Mouse (Mus musculus) thymus, postnatal 14 days (tissue): ENCODE data around the gene Synj2.
"Not testable (repeated sequence)": the region's sequence is repeated elsewhere in the genome, so short reads cannot be mapped to it uniquely, and the experiment has no call there.

Source experiments
- DNase-seq: peaks from one replicate; pipeline ENCODE4 v3.0.0; 2021

The Synj2 gene

DNA sequence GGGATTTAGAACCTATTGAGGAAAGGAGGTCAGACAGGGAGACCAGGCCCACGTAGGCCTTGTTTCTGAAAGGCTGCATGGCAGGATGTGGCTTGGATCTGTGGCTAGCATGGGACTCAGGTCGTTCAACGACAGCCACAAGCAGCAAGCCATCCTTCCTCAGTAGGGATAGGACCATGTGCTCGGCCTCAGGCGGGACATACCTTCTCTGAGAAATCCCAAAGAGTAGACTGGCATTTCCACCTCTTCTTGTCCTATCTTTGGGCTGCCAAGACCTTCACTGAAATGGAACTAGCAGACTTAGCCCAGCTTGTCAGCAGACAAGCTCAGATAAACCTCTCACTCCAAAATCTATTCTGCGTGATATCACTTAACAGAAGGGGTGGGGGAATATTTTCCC is 62.6 kb downstream of the Synj2 start:
- DNase-seq, result no peak

DNA sequence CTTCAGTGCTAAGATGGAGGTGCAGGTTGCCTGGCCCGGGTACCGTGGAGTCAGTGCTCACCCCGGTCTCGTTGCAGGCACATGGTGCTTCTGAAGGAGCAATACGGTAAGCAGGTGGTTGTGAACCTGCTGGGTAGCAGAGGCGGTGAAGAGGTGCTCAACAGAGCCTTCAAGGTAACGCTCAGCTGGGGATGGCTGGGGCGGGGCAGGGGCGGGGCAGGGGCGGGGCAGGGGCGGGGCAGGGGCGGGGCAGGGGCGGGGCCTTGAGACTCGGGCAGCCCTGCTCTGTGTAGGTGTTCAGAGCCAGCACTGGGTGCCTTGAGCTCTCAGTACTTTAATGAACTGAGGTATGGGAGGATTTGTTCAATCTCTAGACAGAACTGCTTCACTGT is 64.2 kb downstream of the Synj2 start:
- DNase-seq, result peak; percentile 26

DNA sequence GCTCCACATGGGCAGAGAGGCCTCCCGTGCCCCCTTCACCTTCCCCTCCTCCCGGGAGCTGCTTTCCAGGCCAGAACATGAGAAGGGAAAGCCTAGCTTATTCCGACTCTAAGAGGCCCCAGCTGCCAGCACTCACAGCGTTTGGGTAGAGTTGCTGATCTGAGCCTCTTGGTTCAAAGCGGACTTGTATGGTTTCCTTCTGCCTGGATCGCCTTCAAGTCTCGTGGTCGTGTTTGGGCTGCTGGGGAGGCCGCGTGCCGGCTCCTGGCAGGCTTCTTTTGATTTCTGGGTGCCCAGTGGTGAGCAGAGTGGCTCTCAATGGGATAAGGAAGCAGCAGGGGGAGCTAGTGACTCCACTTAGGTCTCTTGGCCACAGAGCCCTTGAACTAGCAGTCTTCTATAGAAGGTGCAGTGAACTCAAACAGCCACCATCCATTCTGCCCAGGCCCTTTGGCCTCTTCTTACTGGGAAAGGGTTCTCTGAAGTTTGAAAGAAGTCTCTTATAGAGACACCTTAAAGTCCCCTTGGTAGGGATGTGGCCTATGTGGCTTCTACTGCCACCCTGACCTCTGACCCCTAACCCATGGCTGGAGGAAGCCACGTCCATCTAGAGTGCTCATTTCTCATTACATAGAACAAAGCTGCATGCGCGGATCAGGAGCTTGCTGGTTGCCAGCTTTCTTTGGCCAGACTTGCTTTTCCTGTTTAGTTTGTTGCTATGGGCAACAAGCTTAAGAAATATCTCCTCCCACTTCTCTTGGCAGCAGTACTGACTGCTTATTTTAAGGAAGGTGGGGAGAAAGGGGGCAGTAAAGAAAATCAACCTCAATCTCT is 64.8 kb downstream of the Synj2 start:
- peak; percentile 56 for DNase-seq

DNA sequence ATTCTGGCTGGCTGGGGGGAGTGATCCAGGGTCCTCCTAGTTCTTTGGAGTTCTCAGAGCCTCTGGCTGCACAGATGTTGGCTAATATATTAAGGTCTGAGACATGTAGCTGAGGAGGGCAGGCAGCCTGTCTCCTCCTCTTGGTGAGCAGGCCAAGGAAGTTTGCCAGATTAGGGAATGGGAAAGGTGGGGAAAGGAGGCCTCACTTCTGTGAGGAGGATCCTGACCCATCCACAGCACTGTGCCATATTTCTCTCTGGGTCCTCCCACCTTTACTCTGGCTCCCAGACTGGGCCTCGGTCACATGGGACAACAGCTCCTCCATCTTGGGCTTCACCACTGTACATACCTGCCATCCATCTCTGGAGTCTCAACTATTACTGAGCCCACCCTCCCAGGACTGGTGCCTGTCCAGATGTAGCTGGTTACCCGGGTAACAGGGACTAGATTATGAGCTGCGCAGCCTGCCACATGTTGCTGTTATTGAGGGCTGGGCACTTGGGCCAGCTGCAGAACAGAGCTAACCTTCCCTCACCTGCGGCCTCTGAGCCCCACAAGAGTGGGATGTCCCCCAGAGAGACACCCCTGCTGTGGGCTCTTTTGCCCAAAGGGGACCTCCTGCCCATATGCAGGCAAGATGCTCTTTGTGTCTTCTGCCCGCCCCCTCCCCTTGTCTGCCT is 66.2 kb downstream of the Synj2 start:
- no peak for DNase-seq

DNA sequence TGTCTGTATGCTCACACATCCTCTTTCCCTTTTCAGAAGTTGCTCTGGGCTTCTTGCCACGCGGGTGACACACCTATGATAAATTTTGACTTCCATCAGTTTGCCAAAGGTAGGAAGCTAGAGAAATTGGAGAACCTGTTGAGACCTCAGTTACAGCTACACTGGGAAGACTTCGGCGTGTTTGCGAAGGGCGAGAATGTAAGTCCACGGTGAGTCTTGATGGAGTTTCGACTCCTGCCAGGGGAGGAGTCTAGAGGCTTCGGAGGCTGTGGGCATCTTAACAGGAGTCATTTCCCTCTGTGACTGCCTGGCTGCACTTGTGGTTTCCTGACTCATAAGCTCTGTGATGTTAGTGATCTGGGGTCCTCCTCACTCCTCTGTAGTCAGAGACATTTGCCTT is 66.8 kb downstream of the Synj2 start:
- no peak for DNase-seq

DNA sequence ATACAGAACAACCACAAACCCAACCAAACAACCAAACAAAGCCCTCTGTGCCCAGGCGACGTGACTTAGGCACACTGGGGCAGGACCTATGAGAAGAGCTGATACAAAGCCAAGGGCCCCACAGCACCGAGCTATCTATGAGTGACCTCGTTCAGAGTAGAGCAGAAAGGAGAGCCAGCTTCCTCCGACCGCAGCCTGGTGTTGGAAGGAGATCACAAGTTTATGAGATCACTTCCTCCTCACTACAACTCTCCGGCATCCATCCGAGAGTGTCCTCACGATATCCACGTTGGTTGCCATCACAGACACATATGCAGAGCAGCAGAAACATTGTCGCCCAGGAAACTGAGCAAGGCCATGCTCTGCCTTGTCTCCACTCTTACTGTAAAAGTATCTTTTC is 67.5 kb downstream of the Synj2 start:
- no peak for DNase-seq

DNA sequence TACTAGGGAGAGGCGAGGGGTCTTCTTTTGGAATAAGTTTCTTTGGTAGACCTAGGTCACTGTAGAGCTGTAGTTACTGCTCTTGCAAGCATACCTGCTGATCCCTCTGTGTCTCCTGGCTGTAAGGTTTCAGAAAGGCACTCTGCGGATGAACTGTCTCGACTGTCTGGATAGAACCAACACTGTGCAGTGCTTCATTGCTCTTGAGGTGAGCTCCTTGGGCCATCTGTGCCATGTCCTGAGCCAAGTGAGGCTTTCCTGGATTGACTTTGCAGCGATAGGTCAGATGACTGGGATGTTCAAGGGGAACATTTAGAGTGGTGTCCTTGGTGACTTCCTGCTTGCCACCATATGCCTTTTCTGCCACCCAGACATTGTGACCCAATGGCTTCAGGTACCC is 68.5 kb downstream of the Synj2 start:
- no peak for DNase-seq

DNA sequence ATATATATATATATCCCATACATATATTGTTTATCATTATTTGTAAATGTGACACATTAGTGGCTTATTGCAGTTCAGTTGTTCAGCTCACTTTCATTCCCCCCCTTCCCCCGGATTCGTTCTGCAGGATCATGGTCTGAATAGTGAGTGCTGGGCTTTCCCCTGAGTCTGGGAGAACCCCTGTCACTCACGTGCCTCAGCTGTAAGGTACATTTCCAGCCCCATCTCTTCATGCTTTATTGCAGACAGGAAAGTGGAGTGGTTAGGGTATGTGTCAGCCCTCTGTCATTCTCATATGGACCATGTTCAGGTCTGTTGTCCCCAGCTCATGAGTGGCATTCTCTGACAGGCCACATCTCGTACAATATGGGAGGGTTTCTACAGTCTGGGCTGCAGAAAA is 72.0 kb downstream of the Synj2 start:
- DNase-seq, result no peak

DNA sequence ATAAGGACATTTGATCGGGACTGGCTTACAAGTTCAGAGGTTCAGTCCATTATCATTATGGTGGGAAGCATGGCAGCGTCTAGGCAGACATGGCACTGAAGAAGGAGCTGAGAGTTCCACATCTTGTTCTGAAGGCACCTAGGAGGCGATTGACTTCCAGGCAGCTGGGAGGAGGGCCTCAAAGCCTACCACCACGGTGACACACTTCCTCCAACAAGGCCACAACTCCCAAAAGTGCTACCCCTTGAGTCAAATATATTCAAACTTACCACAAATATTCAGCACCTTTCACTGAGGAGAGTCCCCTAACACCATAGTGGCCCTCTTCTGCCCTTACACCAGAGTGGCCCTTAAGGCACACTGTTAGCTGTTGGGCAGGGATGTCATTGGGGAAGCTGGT is 73.9 kb downstream of the Synj2 start:
- no peak for DNase-seq

DNA sequence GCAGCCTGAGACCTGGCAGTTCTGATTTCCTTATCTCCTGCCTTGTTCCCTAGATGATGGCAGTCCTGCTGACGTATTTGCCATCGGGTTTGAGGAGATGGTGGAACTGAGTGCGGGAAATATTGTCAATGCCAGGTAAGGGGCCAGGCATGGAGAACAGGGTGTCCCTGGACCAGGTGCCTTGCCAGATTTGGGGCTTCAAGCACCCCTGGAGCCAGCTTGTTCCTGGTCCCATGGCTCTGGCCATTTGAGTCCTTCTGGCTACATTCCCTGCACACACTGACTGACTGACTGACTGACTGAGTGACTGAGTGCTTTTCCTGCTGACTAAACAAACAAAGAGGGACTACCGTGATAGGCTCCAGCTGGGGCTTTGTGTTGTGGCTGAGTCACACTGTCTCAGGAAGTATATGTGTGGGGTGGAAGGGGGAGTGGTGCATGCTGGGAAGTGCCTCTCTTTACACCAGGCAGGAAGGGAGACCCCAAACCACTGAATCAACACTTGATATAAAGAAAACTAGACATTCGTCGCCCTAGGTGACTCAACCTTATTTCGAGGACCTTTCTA is 75.2 kb downstream of the Synj2 start:
- peak; percentile 87 for DNase-seq

DNA sequence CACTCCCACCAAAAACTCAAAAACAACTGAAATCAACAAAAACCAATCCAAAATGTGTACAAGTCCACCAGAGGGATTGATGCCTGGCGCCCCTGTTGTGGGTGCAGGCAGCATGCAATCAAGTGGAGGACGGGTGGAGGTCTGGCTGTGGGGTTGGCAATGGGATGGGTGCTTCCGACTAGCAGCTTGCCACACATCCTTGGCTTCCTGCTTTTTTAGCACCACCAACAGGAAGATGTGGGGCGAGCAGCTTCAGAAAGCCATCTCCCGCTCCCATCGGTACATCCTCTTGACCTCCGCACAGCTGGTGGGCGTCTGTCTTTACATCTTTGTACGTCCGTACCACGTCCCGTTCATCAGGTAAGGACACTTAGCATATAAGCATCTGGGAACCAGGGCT is 76.2 kb downstream of the Synj2 start:
- DNase-seq, result no peak

DNA sequence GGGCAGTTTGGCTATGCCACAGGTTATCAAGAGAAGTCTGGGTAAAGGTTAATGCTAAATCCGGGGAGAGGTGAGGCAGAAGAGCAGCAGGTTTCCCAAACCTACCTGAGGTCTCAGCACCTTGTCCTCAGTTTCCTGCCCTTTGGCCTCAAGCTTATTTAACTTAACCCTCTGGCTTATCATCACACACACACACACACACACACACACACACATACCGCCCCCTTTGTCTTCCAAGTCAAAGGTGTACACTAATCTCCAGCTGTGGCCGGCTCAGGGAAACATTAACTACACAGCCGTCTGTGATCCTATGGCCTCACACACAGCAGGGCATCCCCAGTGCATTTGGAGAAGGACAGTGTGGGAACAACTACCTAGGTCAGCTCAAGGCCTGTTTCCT is 77.3 kb downstream of the Synj2 start:
- DNase-seq, result no peak

DNA sequence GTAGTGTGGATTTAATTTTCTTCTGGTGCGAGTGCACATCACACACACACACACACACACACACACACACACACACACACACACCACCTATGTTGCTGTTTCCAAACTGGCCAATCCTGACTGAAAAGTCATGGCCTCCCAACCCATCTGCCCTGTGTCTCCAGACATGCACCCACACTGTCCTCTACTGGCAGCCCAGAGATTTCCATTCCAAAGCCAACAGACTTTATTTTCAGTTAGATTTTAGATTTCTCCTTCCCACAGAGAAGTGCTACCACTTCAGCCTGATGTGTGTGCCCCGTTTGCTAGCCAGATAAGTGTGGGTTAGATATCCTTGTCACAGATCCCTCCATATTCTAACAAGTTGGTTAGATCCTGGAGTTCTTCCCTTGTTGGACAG is 78.7 kb downstream of the Synj2 start:
- peak; percentile 52 for DNase-seq

DNA sequence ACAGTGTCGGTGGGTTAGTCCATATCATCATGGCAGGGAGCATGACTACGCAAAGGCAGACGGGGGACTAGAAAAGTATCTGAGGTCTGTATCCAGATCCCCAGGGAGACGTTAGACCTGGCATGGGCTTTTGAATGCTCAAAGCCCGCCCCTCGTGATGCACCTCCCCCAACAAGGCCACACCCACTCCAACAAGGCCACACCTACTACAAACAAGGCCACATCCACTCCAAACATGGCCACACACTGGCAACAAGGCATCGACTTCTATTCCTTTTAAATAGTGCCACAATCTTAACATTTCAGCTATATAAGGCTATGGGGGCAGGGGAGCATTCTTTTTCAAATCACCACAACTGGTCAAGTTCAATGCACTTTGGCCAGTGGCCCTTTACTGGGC is 79.6 kb downstream of the Synj2 start:
- DNase-seq, result no peak

DNA sequence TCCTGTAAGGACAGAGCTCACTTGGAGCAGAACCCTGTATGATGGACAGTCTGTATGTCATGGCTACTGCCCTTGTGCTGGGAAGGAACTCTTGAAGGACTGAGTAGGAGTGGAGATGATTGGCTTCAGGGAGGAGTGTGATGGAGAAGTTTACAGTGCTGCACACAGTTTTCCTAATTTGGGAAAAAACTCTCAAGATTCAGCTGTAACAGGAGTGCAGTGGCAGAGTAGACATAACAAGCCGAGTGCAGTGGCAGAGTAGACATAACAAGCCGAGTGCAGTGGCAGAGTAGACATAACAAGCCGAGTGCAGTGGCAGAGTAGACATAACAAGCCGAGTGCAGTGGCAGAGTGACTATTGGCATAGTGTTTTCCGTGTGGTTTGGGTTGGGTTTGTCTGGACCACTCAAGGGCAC is 80.3 kb downstream of the Synj2 start:
- DNase-seq, result not testable (repeated sequence)

DNA sequence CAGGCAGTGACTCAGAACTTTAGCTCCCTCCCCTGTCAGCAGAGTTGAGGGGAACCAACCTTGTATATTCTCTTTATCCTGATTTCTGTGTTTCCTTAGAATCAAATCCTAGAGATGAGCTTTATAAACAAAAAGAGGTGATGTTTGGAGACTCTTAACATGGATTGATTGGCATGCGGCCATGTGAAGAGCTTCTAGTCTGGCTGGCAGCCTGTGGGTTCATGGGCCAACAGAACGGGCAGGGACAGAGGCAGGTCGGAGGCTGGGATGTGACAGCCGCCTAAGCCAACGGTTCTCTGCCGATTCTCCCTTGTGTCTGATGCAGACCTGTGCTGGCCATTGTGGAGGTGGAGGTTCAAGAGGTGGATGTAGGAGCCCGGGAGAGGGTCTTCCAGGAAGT is 84.8 kb downstream of the Synj2 start:
- no peak for DNase-seq

DNA sequence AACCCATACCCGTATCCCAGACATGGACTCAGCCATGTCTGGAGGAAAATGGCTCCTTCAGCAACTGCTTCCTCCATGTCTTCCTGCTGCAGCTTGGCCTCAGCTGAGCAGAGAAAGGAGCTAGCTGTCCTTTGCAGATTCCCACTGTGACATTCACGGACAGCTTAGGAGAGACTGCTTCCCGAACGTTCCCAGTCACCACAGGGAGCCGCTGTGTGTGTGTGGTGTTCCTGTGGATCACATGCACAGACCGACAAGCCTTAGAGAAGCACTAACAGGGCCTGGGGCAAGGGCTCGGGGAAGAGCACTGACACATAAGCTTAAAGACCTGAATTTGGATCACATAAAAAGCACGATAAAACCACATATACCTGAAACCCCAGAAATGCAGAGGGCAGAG is 94.6 kb downstream of the Synj2 start:
- no peak for DNase-seq

DNA sequence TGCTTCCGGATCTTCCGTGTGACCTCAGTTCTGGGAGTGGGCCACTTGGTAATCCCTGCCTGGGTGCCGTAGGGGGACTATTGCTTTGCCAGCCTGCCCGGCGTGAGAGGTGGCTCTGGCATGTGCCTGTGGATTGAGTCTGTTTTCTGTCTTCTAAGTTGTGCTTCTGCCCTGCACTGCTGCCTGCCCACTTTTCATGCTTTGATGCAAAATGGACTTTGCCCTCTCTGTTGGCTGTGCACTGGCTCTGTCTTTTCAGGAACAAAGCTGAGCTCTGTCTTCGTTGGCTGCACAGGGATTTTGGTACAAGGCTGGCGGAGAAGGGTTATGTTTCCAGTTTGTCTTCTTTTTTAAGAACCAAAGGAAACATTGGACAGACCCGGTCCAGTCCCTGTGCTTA is 95.4 kb downstream of the Synj2 start:
- DNase-seq, result no peak

DNA sequence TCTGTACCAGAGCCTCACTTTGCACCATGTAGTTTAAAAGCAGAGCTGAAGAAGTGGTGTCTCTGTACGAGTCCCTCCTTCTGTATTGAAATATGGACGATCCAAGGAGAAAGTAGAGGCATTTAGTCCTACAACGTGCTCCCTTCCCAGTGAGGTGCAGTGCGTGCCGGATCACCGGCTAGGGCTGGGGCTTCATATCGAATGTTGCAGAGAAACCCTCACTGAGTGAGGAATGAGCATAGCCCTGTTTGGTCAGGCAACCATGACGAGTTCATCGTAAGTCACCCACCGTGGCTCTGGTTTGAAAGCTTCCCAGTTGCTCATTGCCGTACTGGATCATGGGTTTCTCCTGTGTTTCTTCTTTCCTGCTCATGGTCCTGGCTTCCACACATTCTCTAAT is 95.8 kb downstream of the Synj2 start:
- no peak for DNase-seq

DNA sequence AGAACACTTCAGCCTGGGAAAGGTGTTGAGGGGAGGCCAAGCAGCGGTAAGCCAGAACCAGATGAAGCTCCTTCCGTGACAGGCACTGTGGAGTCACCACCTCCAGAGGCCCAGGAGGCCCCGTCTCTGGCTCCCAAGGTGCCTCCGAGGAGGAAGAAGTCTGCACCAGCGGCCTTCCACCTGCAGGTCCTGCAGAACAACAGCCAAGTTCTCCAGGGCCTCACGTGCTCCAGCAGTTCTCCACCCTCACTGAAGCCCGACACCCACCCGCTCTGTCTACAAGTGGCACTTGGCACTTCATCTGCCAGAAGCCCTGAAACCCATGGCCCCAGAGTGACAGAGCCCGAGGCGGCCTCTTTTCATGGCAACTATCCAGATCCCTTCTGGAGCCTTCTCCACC is 96.4 kb downstream of the Synj2 start:
- DNase-seq, result no peak

DNA sequence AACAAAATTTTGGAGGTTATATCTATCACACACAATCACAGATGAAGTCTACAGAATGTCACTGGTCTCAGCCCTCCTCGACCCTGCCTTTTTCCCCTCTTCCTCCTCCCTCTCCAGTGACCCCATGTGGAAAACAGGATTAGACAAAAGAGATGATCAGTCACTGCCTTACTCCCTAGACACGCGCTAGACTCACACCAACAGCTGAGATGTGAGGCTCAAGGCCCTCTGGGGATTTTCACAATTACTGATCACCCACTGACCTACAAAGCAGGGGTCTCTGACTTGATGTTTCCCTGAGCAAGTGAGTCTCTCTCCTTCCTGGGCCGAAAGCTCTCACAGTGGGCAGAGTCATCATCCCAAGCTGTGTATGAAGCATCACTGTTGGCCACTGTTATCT is 111.7 kb downstream of the Synj2 start:
- DNase-seq, result no peak

DNA sequence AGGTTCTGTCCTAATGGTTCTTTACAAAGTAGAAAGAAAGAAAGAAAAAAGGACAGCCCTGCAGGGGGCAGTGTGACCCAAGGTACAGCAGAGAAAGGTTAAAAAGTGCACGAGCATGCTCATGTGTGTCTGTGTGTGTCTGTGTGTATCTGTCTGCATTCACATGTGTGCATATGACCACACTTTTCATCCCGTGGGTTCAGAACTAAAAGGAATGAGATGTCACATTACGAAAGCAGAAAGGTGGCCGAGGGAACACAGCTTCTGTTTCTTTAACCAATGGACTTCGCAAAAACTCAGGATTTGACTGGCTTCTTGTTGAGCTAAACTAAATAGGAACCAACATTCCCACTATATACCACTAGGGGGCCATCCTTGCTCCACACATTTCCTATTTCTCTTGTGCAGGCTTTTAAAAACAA is 113.9 kb downstream of the Synj2 start:
- peak; percentile 82 for DNase-seq

DNA sequence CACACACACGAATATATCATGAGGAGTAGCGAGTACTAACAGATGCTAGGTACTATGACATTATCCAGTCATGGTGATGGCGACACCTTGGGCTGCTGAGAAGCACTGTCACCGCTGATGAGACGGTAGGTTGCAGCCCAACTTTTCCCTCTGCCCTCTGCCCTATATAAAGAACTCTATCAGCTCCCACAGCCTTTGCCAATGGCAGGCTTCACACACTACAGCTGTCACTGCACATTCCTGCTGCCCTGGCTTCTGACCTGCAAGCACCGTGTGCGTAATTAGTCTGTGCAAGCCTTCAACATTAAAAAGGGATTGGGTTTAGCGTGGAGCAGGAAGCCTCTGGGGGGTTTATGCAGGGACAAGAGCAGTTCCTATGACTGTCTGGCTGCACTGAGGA is 121.7 kb downstream of the Synj2 start:
- DNase-seq, result no peak

DNA sequence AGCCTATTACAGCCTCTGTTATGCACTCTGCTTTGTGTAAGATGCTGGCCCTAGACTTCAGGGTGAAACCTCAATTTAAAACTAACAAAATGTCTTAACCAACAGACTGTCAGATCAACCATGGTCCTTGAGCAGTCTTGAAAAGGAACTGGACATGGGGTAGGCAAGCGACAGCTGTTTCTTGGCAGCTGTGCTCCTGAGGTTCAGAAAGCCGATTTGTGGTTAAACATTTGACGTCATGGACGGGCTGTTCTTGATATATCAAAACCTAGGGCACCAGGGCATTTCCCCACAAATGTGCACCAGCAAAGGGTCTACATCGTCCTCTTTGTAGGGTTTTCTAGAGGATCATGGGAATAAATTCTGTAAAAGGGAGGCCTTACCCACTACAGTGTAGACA is 122.5 kb downstream of the Synj2 start:
- no peak for DNase-seq
